Mouse (Mus musculus) kidney, adult 2 months (tissue): ENCODE measurements around the gene Capn15. TPM values are rescaled to one million over a fixed set of nuclear protein-coding genes. Genes with fewer than 3 reads are reported as not detected.

Experiments
- DNase-seq: peaks from one replicate; pipeline ENCODE4 v3.0.0; 2021
- H3K27ac ChIP-seq: fragments of 200-500 bp; 2 replicates; pipeline ENCODE4 v1.5.1; 2012; ENCODE audit warnings: low read depth, low read length, control low read depth, inconsistent platforms; ENCODE audit not compliant: insufficient read depth
- H3K27me3 ChIP-seq: fragments of 200-500 bp; replicated peaks from 2 replicates; pipeline ENCODE4 v1.6.1; 2012; ENCODE audit warnings: mild to moderate bottlenecking, moderate library complexity, low read length, inconsistent platforms; ENCODE audit not compliant: control insufficient read depth, insufficient read depth
- H3K36me3 ChIP-seq: fragments of 200-500 bp; 2 replicates; pipeline ENCODE4 v1.6.1; 2012; ENCODE audit warnings: mild to moderate bottlenecking, moderate library complexity, low read length, inconsistent platforms; ENCODE audit not compliant: control insufficient read depth, insufficient read depth
- H3K4me1 ChIP-seq: fragments of 200-500 bp; 2 replicates; pipeline ENCODE4 v1.6.1; 2011; ENCODE audit warnings: low read length; ENCODE audit not compliant: control insufficient read depth, insufficient read depth
- H3K4me3 ChIP-seq: fragments of 200-500 bp; 2 replicates; pipeline ENCODE4 v1.5.1; 2011; ENCODE audit warnings: mild to moderate bottlenecking, low read depth, low read length, control low read depth; ENCODE audit not compliant: insufficient read depth
- CTCF ChIP-seq: fragments of 200-500 bp; conservative IDR thresholded peaks from 2 replicates; pipeline ENCODE4 v1.5.1; 2011; ENCODE audit warnings: low read depth, mild to moderate bottlenecking, control low read depth, low read length, moderate library complexity, mixed read lengths; ENCODE audit not compliant: insufficient read depth, insufficient read length
- POLR2A ChIP-seq: fragments of 200-500 bp; IDR thresholded peaks from one replicate; pipeline ENCODE4 v1.6.1; 2011; ENCODE audit warnings: low read depth, low read length, control low read depth
- WGBS: fragments of 180-500 bp; shearing (Covaris S2); methylation state at CpG from one replicate; pipeline ENCODE4 v1.1.7; 2018; 5-methylcytosine and 5-hydroxymethylcytosine counted together
- polyA plus RNA-seq: library from polyadenylated mRNA; depleted of rRNA; stranded (reverse); fragments of >200 nt; gene quantifications from 2 replicates; pipeline ENCODE4 v1.2.3, GENCODE M21; 2012

The Capn15 gene
- polyA plus RNA-seq, 1 experiment: 24.0 TPM

GRCm38 (mm10) chr17:25943769-25944168 lies 41.8 kb downstream of the Capn15 start:
- DNase-seq: no peak
- 81% methylated on average over 9 of the region's 9 CpGs for WGBS
- Histone ChIP-seq H3K27me3 (no peaks in the 10 kb centered on the region), H3K4me3 (no peak overlapping the region), H3K27ac (no peak overlapping the region), H3K36me3 (no peaks in the 10 kb centered on the region), H3K4me1 (peaks cover 12% of the 10 kb centered on the region; the same call in 1 of the 2 replicates)
- TF ChIP-seq CTCF (no peak), POLR2A (no peak)

- 88% methylated on average over 3 of the region's 3 CpGs for WGBS
Observed at GRCm38 (mm10) chr17:25943221-25943620, 42.4 kb downstream of the Capn15 start.

DNA sequence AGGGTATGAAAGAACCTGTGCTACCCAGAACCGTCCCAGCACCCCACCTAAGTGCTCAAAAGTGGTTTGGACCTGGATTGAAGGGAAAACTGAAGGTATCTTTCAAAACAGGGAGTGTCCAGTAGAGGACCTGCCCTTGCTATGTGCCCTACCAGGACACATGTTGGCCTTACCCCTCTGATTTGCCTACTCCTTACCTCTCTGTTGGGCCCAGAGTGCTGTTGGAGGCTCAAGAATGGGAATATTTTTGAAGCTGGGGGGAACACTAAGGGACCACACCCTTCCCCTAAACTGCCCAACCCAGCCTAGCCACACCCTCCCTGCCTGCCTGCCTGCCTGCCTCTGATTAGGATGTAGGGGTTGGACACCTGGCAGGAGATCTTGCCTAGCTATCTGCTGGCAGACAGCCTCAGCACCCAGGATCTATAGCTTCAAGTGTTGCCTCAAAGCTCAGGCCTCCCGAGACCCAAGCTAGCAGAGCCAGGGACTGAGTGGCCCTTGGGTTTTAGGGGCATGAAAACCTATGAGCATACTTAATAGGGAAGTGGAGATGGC lies 42.9 kb downstream of the Capn15 start:
- H3K4me3 ChIP-seq: no peak overlapping the region
- no peaks in the 10 kb centered on the region for H3K36me3 ChIP-seq
- DNase-seq: no peak
- 80% methylated on average over 2 of the region's 2 CpGs for WGBS
- peak overlapping the region; percentile 94; the same call in 1 of the 2 replicates for H3K27ac ChIP-seq
- no peaks in the 10 kb centered on the region for H3K27me3 ChIP-seq
- no peak for TF ChIP-seq POLR2A
- no peak for TF ChIP-seq CTCF
- H3K4me1 ChIP-seq: peaks cover 12% of the 10 kb centered on the region; the same call in 1 of the 2 replicates

More at GRCm38 (mm10) chr17:25943221-25943620, 42.4 kb downstream of the Capn15 start:
- TF ChIP-seq POLR2A: no peak
- Histone ChIP-seq H3K27ac (no peak overlapping the region), H3K4me3 (no peak overlapping the region), H3K4me1 (peaks cover 12% of the 10 kb centered on the region; the same call in 1 of the 2 replicates), H3K27me3 (no peaks in the 10 kb centered on the region), H3K36me3 (no peaks in the 10 kb centered on the region)
- no peak for DNase-seq

- H3K36me3 ChIP-seq: no peaks in the 10 kb centered on the region
- 2% methylated on average over 54 of the region's 54 CpGs for WGBS
- H3K4me3 ChIP-seq: peak overlapping the region; percentile 91
- TF ChIP-seq CTCF: no peak
- peak; percentile 20 for TF ChIP-seq POLR2A
- H3K4me1 ChIP-seq: peaks cover 12% of the 10 kb centered on the region; the same call in 1 of the 2 replicates
- peak; percentile 84 for DNase-seq
- no peaks in the 10 kb centered on the region for H3K27me3 ChIP-seq
- peak overlapping the region; percentile 94 for H3K27ac ChIP-seq
Observed at GRCm38 (mm10) chr17:25941511-25942241, 43.9 kb downstream of the Capn15 start.

GRCm38 (mm10) chr17:25934526-25934925 lies 51.1 kb downstream of the Capn15 start:
- no peaks in the 10 kb centered on the region for H3K4me1 ChIP-seq
- no peaks in the 10 kb centered on the region; the same call in 1 of the 2 replicates for H3K36me3 ChIP-seq
- H3K27ac ChIP-seq: no peak overlapping the region
- no peaks in the 10 kb centered on the region for H3K27me3 ChIP-seq
- no peak for DNase-seq
- H3K4me3 ChIP-seq: no peak overlapping the region
- WGBS: 91% methylated on average over 1 of the region's 1 CpGs
- TF ChIP-seq POLR2A (no peak), CTCF (no peak)

DNA sequence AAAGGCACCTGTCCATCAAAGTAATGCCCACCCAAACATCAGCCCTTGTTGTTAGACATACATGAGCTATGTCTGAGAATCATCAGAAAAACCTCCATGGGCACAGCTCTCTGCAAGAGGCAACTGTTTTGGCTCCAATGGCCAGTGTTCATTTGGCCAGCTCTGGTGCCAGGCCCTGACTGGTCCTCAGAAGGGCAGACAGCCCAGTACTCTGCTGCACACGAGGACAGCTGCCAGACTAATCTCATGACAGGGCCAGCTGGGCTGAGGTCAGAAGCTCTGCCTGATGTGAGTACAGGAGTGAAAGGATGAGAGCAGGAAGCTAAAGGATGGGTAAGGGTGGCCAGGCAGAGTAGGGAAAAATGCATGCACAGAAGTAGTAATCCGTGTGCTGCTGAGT lies 60.2 kb downstream of the Capn15 start:
- no peak overlapping the region for H3K4me3 ChIP-seq
- H3K36me3 ChIP-seq: no peaks in the 10 kb centered on the region
- TF ChIP-seq POLR2A: no peak
- TF ChIP-seq CTCF: no peak
- peak; percentile 21 for DNase-seq
- no peaks in the 10 kb centered on the region for H3K27me3 ChIP-seq
- WGBS: 63% methylated on average over 2 of the region's 2 CpGs
- H3K4me1 ChIP-seq: no peaks in the 10 kb centered on the region
- no peak overlapping the region for H3K27ac ChIP-seq

GRCm38 (mm10) chr17:25922120-25922519 lies 63.5 kb downstream of the Capn15 start:
- TF ChIP-seq CTCF: no peak
- TF ChIP-seq POLR2A: no peak
- Histone ChIP-seq H3K4me3 (no peak overlapping the region), H3K27ac (no peak overlapping the region), H3K4me1 (peaks cover 4% of the 10 kb centered on the region; the same call in 1 of the 2 replicates), H3K36me3 (no peaks in the 10 kb centered on the region), H3K27me3 (no peaks in the 10 kb centered on the region)
- DNase-seq: peak; percentile 56
- WGBS: 56% methylated on average over 5 of the region's 5 CpGs
